Mouse (Mus musculus): ENCODE measurements around the gene Fam20b. TPM values are rescaled to one million over a fixed set of nuclear protein-coding genes. Genes with fewer than 3 reads are reported as not detected.

Gene Fam20b
- 20.2 and 21.4 TPM in 2 replicates for polyA plus RNA-seq (2015; fragmentation: Nextera tagmentation; extraction: Ambion mirVana)

DNA sequence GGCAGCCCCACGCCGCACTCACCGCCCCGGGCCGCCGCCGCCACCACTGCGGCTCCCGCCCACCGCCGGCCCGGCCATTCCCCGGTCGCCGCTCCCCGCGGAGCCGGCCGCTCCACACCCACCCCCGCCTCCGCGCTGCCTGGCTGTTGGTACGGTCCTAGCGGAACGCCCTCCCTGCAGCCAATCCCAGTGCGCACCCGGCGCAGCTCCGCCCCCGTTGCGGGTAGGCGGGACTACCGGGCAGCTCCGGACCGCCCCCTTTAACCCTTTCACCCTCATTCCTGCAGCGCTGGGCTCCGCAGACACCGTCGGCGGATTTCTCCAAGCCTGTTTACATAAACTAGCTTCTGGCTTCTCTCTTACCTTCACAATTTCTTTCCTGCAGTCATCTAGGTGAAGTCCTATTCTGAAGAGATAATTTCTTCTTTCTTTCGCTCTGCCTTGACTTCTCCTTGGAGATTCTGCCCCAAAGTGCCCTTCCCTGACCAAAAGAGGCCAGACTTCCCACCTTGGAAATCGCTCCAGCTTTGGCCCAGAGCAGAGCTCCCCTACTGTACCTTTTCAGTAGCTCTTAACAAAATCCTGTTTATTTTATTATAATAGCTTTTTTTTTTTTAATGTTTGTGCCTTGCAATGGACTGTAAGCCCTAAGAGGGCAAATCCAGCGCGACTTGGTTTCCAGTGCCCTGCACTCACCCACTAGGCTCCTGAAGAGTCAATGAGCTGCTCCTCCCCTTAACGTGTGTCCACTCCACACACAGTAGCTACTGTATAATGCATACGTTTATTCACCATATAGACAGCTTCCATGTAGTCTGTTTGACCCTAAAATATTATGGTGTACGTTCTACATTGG lies at the start of gene Fam20b:
Gene Fam20b (minus strand): TSS at position 137 of the 856 bp plus-strand sequence.
- Histone ChIP-seq H3K4me1 (peaks cover 30% of the 10 kb centered on the region), H3K36me3 (no peaks in the 10 kb centered on the region), H3K27me3 (replicated peaks) (peaks cover 14% of the 10 kb centered on the region; the same call in 1 of the 2 replicates), H3K27ac (replicated peaks) (peak within 1 kb of the TSS; percentile 94), H3K4me3 (peak within 1 kb of the TSS; percentile 95), H3K9ac (peak within 1 kb of the TSS; percentile 95), H3K9me3 (no peaks in the 10 kb centered on the region), H3K4me2 (peak within 1 kb of the TSS; percentile 85)
- WGBS = under 1% methylated on average over 45 of the region's 47 CpGs
- ATAC-seq (ENCODE audit: extremely low read depth, insufficient number of reproducible peaks, low FRiP score, low TSS enrichment) = peak; percentile 95

DNA sequence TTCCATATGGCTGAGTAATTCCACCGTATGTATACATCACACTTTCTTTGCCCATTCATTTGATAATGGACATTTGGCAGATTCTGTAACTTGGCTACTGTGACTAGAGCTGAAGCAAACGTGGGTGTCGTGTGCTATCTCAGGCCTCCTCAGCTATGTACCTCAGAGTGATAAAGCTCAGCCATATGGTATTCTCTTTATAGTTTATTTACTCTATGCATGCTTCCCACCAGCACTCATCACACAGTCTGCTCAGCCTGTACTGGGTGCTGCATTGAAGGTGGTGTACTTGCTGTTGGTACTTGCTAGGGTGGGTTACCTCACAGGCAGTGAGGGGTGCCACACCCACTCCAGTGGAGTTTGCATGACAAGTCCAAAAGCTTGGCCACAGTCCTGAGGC lies 46.4 kb upstream of the Fam20b start:
- H3K36me3 ChIP-seq = no peaks in the 10 kb centered on the region
- no peak overlapping the region for H3K4me2 ChIP-seq
- H3K27ac ChIP-seq (replicated peaks) = no peak overlapping the region
- no peaks in the 10 kb centered on the region for H3K27me3 ChIP-seq (replicated peaks)
- no peak overlapping the region for H3K4me3 ChIP-seq
- H3K9me3 ChIP-seq = peaks cover 20% of the 10 kb centered on the region
- no peak for ATAC-seq (ENCODE audit: extremely low read depth, insufficient number of reproducible peaks, low FRiP score, low TSS enrichment)
- H3K4me1 ChIP-seq = peaks cover 19% of the 10 kb centered on the region
- H3K9ac ChIP-seq = no peak overlapping the region
- 76% methylated on average over 3 of the region's 3 CpGs for WGBS

DNA sequence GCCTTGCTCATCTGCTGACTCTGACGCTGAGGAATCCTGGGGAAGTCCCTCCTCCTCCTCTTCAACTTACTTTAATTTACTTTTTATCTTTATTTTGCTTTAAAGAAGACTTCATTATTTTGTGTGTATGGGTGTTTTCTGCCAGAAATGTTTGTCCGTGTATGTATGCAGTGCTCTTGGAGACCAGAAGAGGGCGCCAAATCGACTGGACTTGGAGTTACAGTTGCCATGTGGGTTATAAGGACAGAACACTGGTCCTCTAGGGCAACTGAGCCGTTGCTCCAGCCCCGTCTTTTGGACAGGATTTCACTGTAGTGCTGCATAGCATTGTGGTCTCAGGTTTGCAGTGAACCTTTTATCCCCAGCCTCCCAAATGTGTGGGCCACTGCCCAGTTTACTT lies 45.7 kb upstream of the Fam20b start:
- WGBS = 70% methylated on average over 6 of the region's 6 CpGs

DNA sequence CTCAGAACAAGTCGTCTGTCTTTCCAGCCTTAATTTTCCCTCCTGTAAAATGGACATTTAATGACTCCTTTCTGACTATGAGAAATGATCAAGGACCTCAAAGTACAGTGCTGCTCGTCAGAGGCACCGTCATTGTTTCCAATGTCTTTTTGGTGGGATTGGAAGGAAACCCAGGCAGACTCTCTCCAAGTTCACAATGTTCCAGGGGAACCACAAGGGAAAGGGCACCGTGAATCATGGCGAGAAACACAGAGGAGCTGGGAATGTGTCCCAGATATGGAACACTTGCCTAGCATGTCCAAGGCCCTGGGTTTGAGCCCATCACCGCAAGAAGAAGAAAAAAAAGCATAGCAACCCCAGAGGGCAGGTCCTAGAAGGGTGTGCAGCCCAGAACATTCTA lies 44.4 kb upstream of the Fam20b start:
- no peak overlapping the region for H3K27ac ChIP-seq (replicated peaks)
- H3K4me2 ChIP-seq = no peak overlapping the region
- H3K4me1 ChIP-seq = peaks cover 17% of the 10 kb centered on the region
- H3K27me3 ChIP-seq (replicated peaks) = no peaks in the 10 kb centered on the region
- H3K9ac ChIP-seq = no peak overlapping the region
- WGBS = 88% methylated on average over 6 of the region's 6 CpGs
- no peak overlapping the region for H3K4me3 ChIP-seq
- H3K36me3 ChIP-seq = no peaks in the 10 kb centered on the region
- ATAC-seq (ENCODE audit: extremely low read depth, insufficient number of reproducible peaks, low FRiP score, low TSS enrichment) = no peak
- H3K9me3 ChIP-seq = peaks cover 20% of the 10 kb centered on the region

More for the DNA sequence above, 45.7 kb upstream of the Fam20b start:
- Histone ChIP-seq H3K36me3 (no peaks in the 10 kb centered on the region), H3K4me2 (no peak overlapping the region), H3K4me1 (peaks cover 17% of the 10 kb centered on the region), H3K9me3 (peaks cover 20% of the 10 kb centered on the region), H3K27ac (replicated peaks) (no peak overlapping the region), H3K4me3 (no peak overlapping the region), H3K9ac (no peak overlapping the region), H3K27me3 (replicated peaks) (no peaks in the 10 kb centered on the region)
- no peak for ATAC-seq (ENCODE audit: extremely low read depth, insufficient number of reproducible peaks, low FRiP score, low TSS enrichment)

DNA sequence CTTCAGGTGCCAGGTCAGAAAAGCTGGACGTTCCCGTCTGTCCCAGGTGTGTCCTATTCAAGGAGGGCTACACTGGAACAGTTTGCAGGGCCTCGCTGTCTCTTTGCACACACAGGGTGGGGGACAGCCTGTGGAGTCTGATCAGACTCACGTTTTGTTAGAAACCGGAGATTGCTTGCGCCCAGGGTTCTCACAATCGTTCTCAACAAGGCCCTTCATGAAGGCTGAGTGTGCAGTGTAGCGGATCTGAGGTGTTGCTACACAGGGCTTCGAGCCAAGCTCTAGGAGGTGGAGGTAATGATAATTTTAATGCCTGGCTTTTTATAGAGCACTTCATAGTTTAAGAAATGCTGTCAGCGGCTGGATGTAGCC lies 42.5 kb upstream of the Fam20b start:
- 48% methylated on average over 10 of the region's 10 CpGs for WGBS
- Histone ChIP-seq H3K4me3 (no peak overlapping the region), H3K9ac (peak overlapping the region; percentile 38), H3K27me3 (replicated peaks) (no peaks in the 10 kb centered on the region), H3K4me2 (peak overlapping the region; percentile 13), H3K27ac (replicated peaks) (peak overlapping the region; percentile 68), H3K4me1 (peaks cover 17% of the 10 kb centered on the region), H3K36me3 (no peaks in the 10 kb centered on the region), H3K9me3 (peaks cover 9% of the 10 kb centered on the region)
- ATAC-seq (ENCODE audit: extremely low read depth, insufficient number of reproducible peaks, low FRiP score, low TSS enrichment) = 0 out of 2 replicates have a peak, but pooled peaks have one; percentile 58

DNA sequence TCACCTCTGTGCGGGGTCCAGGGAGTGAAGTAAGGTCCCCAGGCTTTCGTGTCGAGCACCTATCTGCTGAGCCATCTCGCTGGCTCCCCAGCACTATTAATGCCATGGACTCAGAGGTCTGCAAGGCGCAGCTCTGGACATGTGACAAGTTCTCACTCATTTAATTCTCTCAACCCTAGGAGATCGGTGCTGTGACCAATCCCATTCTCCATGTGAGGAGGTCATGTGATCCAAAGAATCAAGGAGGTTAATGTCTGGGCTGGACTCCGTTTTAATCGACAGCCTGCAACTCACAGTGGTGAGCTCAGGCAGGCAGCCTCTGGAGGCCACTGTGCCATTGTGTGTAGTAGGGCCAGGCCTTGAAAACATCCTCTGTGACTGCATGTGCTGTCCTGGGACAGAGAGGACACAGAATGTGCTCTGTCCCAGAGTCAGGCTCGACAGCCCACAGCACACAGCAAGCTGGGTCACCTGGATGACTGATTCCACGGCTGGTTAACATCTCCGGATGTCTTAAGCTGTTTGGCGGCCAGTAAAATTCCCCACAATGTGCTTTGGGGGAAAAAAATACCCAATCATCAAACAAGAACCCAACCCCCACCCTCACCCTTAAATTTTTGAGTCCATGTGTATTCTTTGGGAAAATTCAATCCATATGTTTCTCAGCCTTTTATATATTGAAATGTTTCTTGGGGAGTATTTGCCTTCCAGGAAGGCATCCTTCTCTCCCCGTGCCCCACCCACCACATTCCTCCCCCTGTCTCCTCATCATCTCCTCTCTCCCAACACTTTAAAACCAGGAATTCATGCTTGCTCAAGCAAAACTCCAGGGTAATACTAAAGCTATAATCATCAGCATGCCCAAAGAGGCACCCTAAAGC lies 41.9 kb upstream of the Fam20b start:
- Histone ChIP-seq H3K27ac (replicated peaks) (peak overlapping the region; percentile 68), H3K9me3 (peaks cover 4% of the 10 kb centered on the region), H3K36me3 (no peaks in the 10 kb centered on the region), H3K4me3 (no peak overlapping the region), H3K27me3 (replicated peaks) (no peaks in the 10 kb centered on the region), H3K4me2 (peak overlapping the region; percentile 13), H3K9ac (peak overlapping the region; percentile 38), H3K4me1 (peaks cover 17% of the 10 kb centered on the region)
- WGBS = 74% methylated on average over 13 of the region's 13 CpGs
- ATAC-seq (ENCODE audit: extremely low read depth, insufficient number of reproducible peaks, low FRiP score, low TSS enrichment) = no peak

DNA sequence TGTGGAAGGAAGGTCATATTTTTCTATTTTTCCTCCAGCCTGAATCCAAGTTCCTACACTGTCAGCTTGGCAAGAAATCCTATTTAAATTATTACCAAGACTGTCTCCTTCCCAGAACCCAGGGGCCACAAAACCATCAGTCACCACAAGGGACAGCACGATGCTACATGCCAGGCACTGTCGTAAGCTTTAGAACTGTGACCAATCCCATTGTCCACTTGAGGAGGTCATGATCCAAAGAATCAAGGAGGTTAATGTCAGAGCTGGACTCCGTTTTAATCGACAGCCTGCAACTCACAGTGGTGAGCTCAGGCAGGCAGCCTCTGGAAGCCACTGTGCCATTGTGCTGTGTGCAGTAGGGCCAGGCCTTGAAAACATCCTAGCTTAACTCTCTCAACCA lies 39.4 kb upstream of the Fam20b start:
- WGBS = 64% methylated on average over 4 of the region's 4 CpGs
- H3K9me3 ChIP-seq = no peaks in the 10 kb centered on the region
- peaks cover 30% of the 10 kb centered on the region for H3K4me1 ChIP-seq
- H3K4me3 ChIP-seq = no peak overlapping the region
- no peaks in the 10 kb centered on the region; the same call in 1 of the 2 replicates for H3K27me3 ChIP-seq (replicated peaks)
- ATAC-seq (ENCODE audit: extremely low read depth, insufficient number of reproducible peaks, low FRiP score, low TSS enrichment) = no peak
- H3K27ac ChIP-seq (replicated peaks) = no peak overlapping the region
- no peak overlapping the region for H3K9ac ChIP-seq
- no peak overlapping the region for H3K4me2 ChIP-seq
- H3K36me3 ChIP-seq = no peaks in the 10 kb centered on the region

DNA sequence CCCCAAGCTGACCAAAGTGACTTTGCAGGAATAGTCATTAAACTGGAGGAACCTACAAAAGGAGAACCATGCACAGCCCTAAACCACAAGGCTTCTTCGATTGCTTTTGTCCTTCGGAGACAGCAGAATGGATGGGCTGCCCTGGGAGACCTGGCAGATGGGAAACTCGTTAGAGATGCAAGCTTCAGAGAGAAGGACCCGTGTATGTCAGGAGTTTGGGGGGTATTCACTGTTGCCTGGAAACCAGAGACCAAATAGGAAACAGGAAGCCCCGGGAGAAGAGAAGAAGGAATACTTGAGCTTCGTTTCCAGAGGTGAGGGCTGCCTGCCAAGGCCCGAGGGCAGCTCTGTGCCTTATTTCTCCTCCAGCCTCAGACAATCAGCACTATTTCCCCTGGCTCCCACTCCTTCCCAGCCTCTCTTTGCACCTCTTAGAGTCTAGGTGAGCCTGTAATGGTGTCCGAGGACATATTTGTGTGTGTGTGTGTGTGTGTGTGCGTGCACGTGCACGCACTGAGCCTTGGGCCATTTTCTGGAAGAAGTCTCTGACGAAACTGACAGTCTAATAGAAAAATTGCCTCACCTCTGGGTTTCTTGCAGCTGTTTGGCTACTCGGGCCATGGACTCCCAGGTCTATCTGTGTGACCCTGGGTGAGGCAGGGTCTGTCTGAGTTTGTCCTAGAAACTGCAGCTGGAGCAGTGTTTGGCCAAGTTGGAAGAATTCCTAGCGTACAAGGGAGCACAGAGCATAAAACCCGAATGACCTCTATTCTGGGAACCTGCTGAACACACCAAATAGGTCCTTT lies 35.9 kb upstream of the Fam20b start:
- 52% methylated on average over 15 of the region's 15 CpGs for WGBS
- no peak for ATAC-seq (ENCODE audit: extremely low read depth, insufficient number of reproducible peaks, low FRiP score, low TSS enrichment)
- H3K9me3 ChIP-seq = no peaks in the 10 kb centered on the region
- H3K27me3 ChIP-seq (replicated peaks) = no peaks in the 10 kb centered on the region; the same call in 1 of the 2 replicates
- no peaks in the 10 kb centered on the region for H3K36me3 ChIP-seq
- 0 out of 2 replicates have a peak overlapping the region, but pooled peaks have one; percentile 3 for H3K4me2 ChIP-seq
- H3K9ac ChIP-seq = no peak overlapping the region
- no peak overlapping the region for H3K4me3 ChIP-seq
- H3K4me1 ChIP-seq = peaks cover 27% of the 10 kb centered on the region
- peak overlapping the region; percentile 53; the same call in 1 of the 2 replicates for H3K27ac ChIP-seq (replicated peaks)

DNA sequence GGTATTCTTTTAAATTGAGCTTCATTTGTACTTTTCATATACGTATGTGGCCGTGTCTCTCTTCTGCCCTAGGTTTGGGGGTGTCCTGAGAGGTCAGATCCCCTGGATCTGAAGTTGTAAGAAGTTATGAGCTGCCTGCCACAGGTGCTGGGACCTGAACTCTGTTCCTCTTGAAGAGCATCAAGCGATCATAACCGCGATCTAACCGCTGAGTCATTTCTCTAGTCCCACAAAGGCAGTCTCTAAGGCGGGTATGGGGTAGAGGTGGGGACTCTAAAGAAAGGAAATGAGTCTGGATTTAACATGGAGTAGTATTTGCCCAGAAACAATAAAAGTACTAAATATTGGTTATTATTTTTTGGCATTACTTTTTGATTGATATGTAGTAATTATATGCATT lies 34.1 kb upstream of the Fam20b start:
- no peaks in the 10 kb centered on the region for H3K36me3 ChIP-seq
- WGBS = 83% methylated on average over 7 of the region's 7 CpGs
- no peak for ATAC-seq (ENCODE audit: extremely low read depth, insufficient number of reproducible peaks, low FRiP score, low TSS enrichment)

DNA sequence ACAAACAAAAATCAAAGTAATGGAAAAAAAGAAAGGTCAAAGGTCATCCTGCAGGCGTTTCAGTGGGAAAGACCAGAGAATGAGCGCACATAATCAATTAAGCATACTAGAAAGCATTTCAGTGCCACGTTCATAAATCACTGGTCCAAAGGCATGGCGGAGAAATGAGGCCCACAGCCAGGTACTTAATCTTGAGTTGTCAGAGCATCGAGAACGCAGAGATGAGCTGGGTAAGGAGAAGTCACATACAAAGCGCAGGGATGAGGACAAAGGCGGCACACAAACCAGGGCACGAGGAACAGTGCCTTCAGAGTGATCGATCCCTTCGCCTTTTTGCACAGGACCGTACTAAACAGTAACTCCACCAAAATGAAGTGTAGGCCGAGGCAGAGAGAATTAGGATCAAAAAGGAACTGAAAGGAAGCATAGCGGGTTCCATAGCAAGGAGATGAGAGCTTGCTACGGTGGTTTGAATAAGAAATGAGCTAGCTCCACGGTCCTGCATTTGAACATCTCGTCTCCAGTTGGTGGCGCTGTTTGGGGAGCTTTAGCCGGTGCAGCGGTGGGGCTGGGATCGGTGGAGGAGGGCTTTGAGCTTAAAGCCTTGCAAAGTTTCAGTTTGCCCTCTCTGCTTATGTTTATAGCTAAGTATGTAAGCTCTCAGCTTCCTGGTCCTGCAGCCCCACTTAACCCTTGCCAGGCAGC lies 33.3 kb upstream of the Fam20b start:
- H3K9ac ChIP-seq = peak overlapping the region; percentile 72
- H3K4me2 ChIP-seq = peak overlapping the region; percentile 67
- H3K4me3 ChIP-seq = peak overlapping the region; percentile 40
- 19% methylated on average over 21 of the region's 21 CpGs for WGBS
- no peak overlapping the region for H3K27ac ChIP-seq (replicated peaks)
- H3K9me3 ChIP-seq = no peaks in the 10 kb centered on the region
- H3K36me3 ChIP-seq = no peaks in the 10 kb centered on the region
- ATAC-seq (ENCODE audit: extremely low read depth, insufficient number of reproducible peaks, low FRiP score, low TSS enrichment) = no peak
- peaks cover 34% of the 10 kb centered on the region for H3K4me1 ChIP-seq
- H3K27me3 ChIP-seq (replicated peaks) = no peaks in the 10 kb centered on the region; the same call in 1 of the 2 replicates

More for the DNA sequence above, 34.1 kb upstream of the Fam20b start:
- no peak overlapping the region for H3K9ac ChIP-seq
- peaks cover 34% of the 10 kb centered on the region for H3K4me1 ChIP-seq
- H3K4me3 ChIP-seq = no peak overlapping the region
- H3K9me3 ChIP-seq = no peaks in the 10 kb centered on the region
- H3K27me3 ChIP-seq (replicated peaks) = no peaks in the 10 kb centered on the region; the same call in 1 of the 2 replicates
- no peak overlapping the region for H3K27ac ChIP-seq (replicated peaks)
- H3K4me2 ChIP-seq = peak overlapping the region; percentile 67; the same call in 1 of the 2 replicates

All from heart, embryonic 13.5 days (tissue).